Mouse (Mus musculus) heart, embryonic 15.5 days (tissue): ENCODE measurements around the gene Gast. TPM values are rescaled to one million over a fixed set of nuclear protein-coding genes. Genes with fewer than 3 reads are reported as not detected.
A peak's percentile ranks its signal among the peaks of the same experiment; 100 is the strongest.
"Not testable (repeated sequence)": the region's sequence is repeated elsewhere in the genome, so short reads cannot be mapped to it uniquely, and the experiment has no call there.

Experiments
- ATAC-seq: fragments of 200-750 bp; cut with Nextera tagmentation; replicated peaks from 2 replicates; pipeline ENCODE4 v1.8.0; 2017; ENCODE audit warnings: low read depth, moderate TSS enrichment; ENCODE audit not compliant: insufficient number of reproducible peaks, insufficient read depth, low FRiP score
- H3K27ac ChIP-seq: fragments of 300-500 bp; sonication (generic); 2 replicates; pipeline ENCODE4 v1.5.1; 2015; ENCODE audit warnings: mild to moderate bottlenecking, inconsistent platforms
- H3K27me3 ChIP-seq: fragments of 300-500 bp; sonication (generic); 2 replicates; pipeline ENCODE4 v1.6.1; 2015; ENCODE audit warnings: inconsistent platforms
- H3K36me3 ChIP-seq: fragments of 300-500 bp; sonication (generic); 2 replicates; pipeline ENCODE4 v1.6.1; 2015; ENCODE audit warnings: mild to moderate bottlenecking, inconsistent platforms
- H3K4me1 ChIP-seq: fragments of 300-500 bp; sonication (generic); replicated peaks from 2 replicates; pipeline ENCODE4 v1.6.1; 2015; ENCODE audit warnings: inconsistent platforms
- H3K4me2 ChIP-seq: fragments of 300-500 bp; sonication (generic); 2 replicates; pipeline ENCODE4 v1.6.1; 2015; ENCODE audit warnings: inconsistent platforms, mild to moderate bottlenecking, moderate library complexity
- H3K4me3 ChIP-seq: fragments of 300-500 bp; sonication (generic); 2 replicates; pipeline ENCODE4 v1.5.1; 2015; ENCODE audit warnings: mild to moderate bottlenecking, inconsistent platforms
- H3K9ac ChIP-seq: fragments of 300-500 bp; sonication (generic); 2 replicates; pipeline ENCODE4 v1.6.1; 2015; ENCODE audit warnings: mild to moderate bottlenecking, inconsistent platforms
- H3K9me3 ChIP-seq: fragments of 300-500 bp; sonication (generic); replicated peaks from 2 replicates; pipeline ENCODE4 v1.6.1; 2016; ENCODE audit warnings: inconsistent platforms
- WGBS: fragments of 180-500 bp; shearing (Covaris S2); methylation state at CpG from one replicate; pipeline ENCODE4 v1.1.7; 2015; ENCODE audit warnings: mixed read lengths; 5-methylcytosine and 5-hydroxymethylcytosine counted together
- polyA plus RNA-seq: library from polyadenylated mRNA; unstranded; fragments of >200 nt; fragmentation: Nextera tagmentation; extraction: Ambion mirVana; gene quantifications from 2 replicates; pipeline ENCODE4 v1.2.1, GENCODE M21; 2015

Gast gene
- polyA plus RNA-seq, 1 experiment from 2014 or later, result not detected

GRCm38 (mm10) chr11:100320701-100321410 lies 13.4 kb upstream of the Gast start:
- Histone ChIP-seq H3K4me1 (peaks cover 15% of the 10 kb centered on the region), H3K4me2 (peak overlapping the region; percentile 82), H3K36me3 (peaks cover 19% of the 10 kb centered on the region), H3K9ac (peak overlapping the region; percentile 54), H3K27ac (peak overlapping the region; percentile 100), H3K4me3 (peak overlapping the region; percentile 89)
- WGBS, result 13% methylated on average over 11 of the region's 11 CpGs
- not testable (repeated sequence) for H3K9me3 ChIP-seq, ATAC-seq, H3K27me3 ChIP-seq

DNA sequence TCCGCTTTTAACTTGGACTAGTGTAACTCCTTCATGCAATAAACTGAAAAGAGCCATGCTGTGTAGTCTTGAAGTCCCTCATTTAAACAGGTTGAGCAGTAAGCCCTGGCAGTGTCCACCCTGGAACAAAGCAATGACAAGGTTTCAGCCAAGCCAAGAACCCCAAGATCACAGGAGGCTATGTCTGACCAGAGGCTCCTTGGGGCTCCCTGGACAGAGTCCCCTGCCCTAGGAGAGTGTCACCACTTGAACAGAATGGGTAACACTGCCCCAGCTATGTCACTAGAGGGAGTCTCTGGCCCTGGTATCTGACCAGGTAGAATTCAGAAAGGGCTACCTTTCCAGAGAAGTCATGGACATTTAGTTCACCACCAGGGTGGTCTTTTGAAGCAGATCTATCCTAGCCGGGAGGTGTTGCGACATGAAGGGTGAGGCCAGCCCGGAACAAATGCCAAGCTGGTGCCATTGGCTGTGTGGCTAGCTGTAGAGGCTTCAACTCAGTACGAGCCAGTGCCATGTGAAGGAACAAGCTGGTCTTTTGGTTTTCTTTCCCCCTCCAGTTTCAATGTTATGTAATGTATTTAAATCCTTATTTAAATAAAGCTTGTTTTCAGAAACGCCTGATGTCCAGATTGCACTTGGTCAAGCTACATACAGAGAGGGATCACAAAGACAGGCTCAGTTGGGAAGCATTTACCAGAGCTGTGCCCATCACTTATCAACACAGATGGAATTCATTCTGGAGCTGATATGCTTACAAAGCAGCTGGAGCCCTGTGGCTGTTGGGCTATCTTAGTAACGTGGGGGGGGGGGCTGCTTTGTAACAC lies 12.5 kb upstream of the Gast start:
- WGBS, result 70% methylated on average over 7 of the region's 7 CpGs
- not testable (repeated sequence) for H3K27me3 ChIP-seq, H3K9ac ChIP-seq, ATAC-seq, H3K9me3 ChIP-seq
- H3K36me3 ChIP-seq, result peaks cover 19% of the 10 kb centered on the region
- H3K4me2 ChIP-seq, result 0 out of 2 replicates have a peak overlapping the region, but pooled peaks have one; percentile 18
- 0 out of 2 replicates have a peak overlapping the region, but pooled peaks have one; percentile 5 for H3K4me3 ChIP-seq
- H3K27ac ChIP-seq, result 0 out of 2 replicates have a peak overlapping the region, but pooled peaks have one; percentile 11
- peaks cover 15% of the 10 kb centered on the region for H3K4me1 ChIP-seq

- Histone ChIP-seq H3K27me3 (no peaks in the 10 kb centered on the region), H3K9me3 (no peaks in the 10 kb centered on the region), H3K36me3 (peaks cover 19% of the 10 kb centered on the region), H3K4me1 (peaks cover 26% of the 10 kb centered on the region), H3K27ac (0 out of 2 replicates have a peak overlapping the region, but pooled peaks have one; percentile 11), H3K4me3 (no peak overlapping the region), H3K9ac (0 out of 2 replicates have a peak overlapping the region, but pooled peaks have one; percentile 7), H3K4me2 (no peak overlapping the region)
- ATAC-seq, result no peak
- WGBS, result 61% methylated on average over 3 of the region's 3 CpGs
Observed at GRCm38 (mm10) chr11:100322591-100323258, 11.5 kb upstream of the Gast start.

DNA sequence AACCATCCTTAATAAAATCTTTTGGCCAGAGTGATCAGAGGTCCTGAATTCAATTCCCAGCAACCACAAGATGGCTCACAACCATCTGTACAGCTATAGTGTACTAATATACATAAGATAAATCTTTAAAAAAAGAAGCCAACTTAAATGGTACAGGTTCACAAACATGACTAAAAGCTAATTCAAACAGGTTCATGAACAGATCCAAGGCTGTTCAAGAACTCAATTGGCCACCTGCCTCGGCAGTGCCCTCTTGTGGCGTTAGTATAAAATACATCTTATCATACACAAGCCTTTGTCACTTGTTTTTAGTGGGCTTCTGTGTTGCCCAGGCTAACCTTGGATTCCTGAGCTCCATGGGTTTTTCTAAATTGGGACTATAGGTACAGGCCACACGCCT lies 10.6 kb upstream of the Gast start:
- no peaks in the 10 kb centered on the region for H3K27me3 ChIP-seq
- ATAC-seq, result no peak
- no peak overlapping the region for H3K4me2 ChIP-seq
- no peak overlapping the region for H3K9ac ChIP-seq
- peaks cover 26% of the 10 kb centered on the region for H3K4me1 ChIP-seq
- H3K36me3 ChIP-seq, result peaks cover 19% of the 10 kb centered on the region
- no peak overlapping the region for H3K4me3 ChIP-seq
- H3K9me3 ChIP-seq, result no peaks in the 10 kb centered on the region
- H3K27ac ChIP-seq, result no peak overlapping the region
- 22% methylated on average over 3 of the region's 3 CpGs for WGBS

DNA sequence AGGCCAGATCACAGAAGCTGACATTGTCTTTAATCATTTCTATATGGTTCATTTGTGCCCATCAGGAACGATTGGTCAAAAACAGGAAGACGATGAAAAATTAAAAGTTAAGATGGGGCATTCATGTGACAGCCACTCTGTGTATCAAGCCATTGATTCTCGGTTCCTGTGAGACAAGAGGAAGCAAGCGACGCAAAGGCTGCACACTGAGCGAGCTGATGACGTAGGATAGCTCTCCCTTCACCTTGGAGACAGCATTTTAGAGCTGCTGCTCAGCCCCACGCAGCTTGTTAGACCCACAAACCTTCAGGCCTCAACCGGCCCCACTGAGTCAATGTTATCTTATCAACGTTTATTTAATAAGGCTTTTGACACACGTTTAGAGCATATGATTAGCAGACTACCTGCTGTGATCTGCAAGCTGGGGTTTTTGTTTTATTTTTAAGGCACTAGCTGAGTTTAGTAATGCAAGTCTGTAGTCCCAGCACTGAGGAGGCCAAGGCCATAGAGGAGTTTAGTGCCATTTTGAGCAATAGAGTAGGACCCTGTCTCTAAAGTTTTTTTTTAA lies 9.1 kb upstream of the Gast start:
- Histone ChIP-seq H3K9ac (no peak overlapping the region), H3K4me3 (no peak overlapping the region), H3K4me1 (peaks cover 23% of the 10 kb centered on the region), H3K27ac (no peak overlapping the region), H3K4me2 (no peak overlapping the region), H3K27me3 (no peaks in the 10 kb centered on the region), H3K36me3 (peaks cover 19% of the 10 kb centered on the region), H3K9me3 (no peaks in the 10 kb centered on the region)
- WGBS, result 72% methylated on average over 11 of the region's 11 CpGs
- ATAC-seq, result no peak

DNA sequence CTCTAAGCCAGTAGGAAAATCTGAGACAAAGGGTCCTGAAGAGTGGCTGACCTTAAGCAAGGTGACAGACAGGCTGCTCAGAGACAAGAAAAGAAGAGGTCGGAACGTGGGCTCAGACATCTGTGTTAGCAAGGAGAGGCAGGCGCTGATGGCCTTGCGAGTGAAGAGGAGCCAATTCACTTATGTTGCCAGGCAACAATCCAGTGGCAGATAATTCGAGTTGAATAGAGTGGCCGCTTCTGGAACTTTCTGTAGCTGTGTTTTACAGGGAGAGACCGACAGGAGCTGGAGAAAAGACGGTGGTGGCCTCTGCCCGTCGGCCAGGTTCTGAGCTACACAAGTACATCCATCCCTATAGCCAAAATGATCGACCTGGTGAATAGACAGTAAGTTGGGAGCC lies 6.9 kb upstream of the Gast start:
- no peak overlapping the region for H3K9ac ChIP-seq
- H3K27me3 ChIP-seq, result no peaks in the 10 kb centered on the region
- H3K9me3 ChIP-seq, result no peaks in the 10 kb centered on the region
- WGBS, result 37% methylated on average over 11 of the region's 11 CpGs
- H3K4me1 ChIP-seq, result peaks cover 13% of the 10 kb centered on the region
- H3K36me3 ChIP-seq, result peaks cover 5% of the 10 kb centered on the region
- no peak overlapping the region for H3K4me3 ChIP-seq
- no peak; the same call in 1 of the 2 replicates for ATAC-seq
- H3K4me2 ChIP-seq, result no peak overlapping the region
- H3K27ac ChIP-seq, result no peak overlapping the region

- peaks cover under 1% of the 10 kb centered on the region for H3K36me3 ChIP-seq
- WGBS, result 71% methylated on average over 6 of the region's 6 CpGs
- no peak overlapping the region for H3K27ac ChIP-seq
- H3K4me1 ChIP-seq, result peaks cover 11% of the 10 kb centered on the region
- no peak overlapping the region for H3K4me3 ChIP-seq
- H3K4me2 ChIP-seq, result no peak overlapping the region
- no peak overlapping the region for H3K9ac ChIP-seq
- no peak for ATAC-seq
- no peaks in the 10 kb centered on the region for H3K9me3 ChIP-seq
- no peaks in the 10 kb centered on the region for H3K27me3 ChIP-seq
Observed at GRCm38 (mm10) chr11:100327761-100328160, 6.4 kb upstream of the Gast start.

DNA sequence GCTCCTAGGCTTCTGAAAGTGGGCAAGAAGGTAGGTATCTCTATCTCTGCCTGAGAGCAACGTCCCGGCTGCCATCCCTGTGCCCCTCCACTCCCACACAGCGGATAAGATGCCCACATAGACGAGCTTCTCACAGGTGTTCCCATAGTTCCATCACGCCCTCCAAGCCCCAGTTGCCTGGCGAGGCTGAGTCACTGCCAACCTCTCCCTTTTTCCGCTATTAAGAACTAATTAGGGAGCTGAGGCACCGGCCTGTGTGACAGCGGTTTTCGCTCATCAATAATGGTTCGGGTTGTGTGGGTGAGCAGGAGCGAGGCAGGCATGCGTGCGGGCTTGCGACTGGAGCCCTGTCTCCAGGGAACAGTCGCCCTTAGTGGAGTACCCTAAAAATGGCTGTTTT lies 4.0 kb upstream of the Gast start:
- no peaks in the 10 kb centered on the region for H3K27me3 ChIP-seq
- no peak overlapping the region for H3K4me3 ChIP-seq
- no peaks in the 10 kb centered on the region for H3K36me3 ChIP-seq
- no peak for ATAC-seq
- H3K9me3 ChIP-seq, result no peaks in the 10 kb centered on the region
- H3K9ac ChIP-seq, result no peak overlapping the region
- H3K4me1 ChIP-seq, result peaks cover 11% of the 10 kb centered on the region
- no peak overlapping the region for H3K27ac ChIP-seq
- H3K4me2 ChIP-seq, result no peak overlapping the region
- 66% methylated on average over 16 of the region's 16 CpGs for WGBS

DNA sequence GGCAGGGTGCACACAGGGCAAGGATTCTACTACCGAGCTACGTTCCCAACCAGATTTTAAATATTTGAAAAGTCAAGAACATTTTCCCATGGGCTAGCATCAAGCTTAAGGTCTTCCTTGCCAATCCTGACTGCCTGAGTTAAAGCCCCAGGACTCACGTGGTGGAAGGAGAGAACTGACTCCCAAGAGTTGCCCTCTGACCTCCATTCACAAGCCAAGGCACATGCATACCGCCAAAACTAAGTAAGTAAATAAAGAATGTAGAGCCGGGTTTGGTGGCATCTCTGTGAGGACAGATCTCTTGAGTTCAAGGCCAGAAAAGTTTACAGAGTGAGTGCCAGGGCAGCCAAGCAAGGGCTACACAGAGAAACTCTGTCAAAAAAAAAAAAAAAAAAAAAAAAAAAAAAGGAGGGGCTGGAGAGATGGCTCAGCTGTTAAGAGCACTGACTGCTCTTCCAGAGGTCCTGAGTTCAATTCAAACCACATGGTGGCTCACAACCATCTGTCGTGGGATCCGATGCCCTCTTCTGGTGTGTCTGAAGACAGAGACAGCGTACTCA lies 3.3 kb upstream of the Gast start:
- H3K27me3 ChIP-seq, ATAC-seq, H3K4me2 ChIP-seq, H3K4me3 ChIP-seq, H3K27ac ChIP-seq, H3K9me3 ChIP-seq, H3K9ac ChIP-seq, H3K36me3 ChIP-seq: not testable (repeated sequence)
- H3K4me1 ChIP-seq, result peaks cover 11% of the 10 kb centered on the region
- 65% methylated on average over 8 of the region's 8 CpGs for WGBS

GRCm38 (mm10) chr11:100332766-100333515 lies 1.3 kb upstream of the Gast start:
- Histone ChIP-seq H3K4me2 (no peak overlapping the region), H3K4me3 (no peak overlapping the region), H3K4me1 (no peaks in the 10 kb centered on the region), H3K9ac (no peak overlapping the region), H3K9me3 (no peaks in the 10 kb centered on the region), H3K36me3 (no peaks in the 10 kb centered on the region), H3K27ac (no peak overlapping the region), H3K27me3 (no peaks in the 10 kb centered on the region)
- no peak for ATAC-seq
- WGBS, result 64% methylated on average over 9 of the region's 9 CpGs
